Mouse (Mus musculus) midbrain, embryonic 15.5 days (tissue): ENCODE data around the gene Tmem231. TPM values are rescaled to one million over a fixed set of nuclear protein-coding genes. Genes with fewer than 3 reads are reported as not detected.
"Not testable (repeated sequence)": the region's sequence is repeated elsewhere in the genome, so short reads cannot be mapped to it uniquely, and the experiment has no call there.

Experiments
- ATAC-seq: fragments of 200-750 bp; cut with Nextera tagmentation; replicated peaks from 2 replicates; pipeline ENCODE4 v1.8.0; 2017; ENCODE audit warnings: moderate TSS enrichment
- H3K27ac ChIP-seq: fragments of 300-500 bp; sonication (generic); 2 replicates; pipeline ENCODE4 v1.5.1; 2015; ENCODE audit warnings: mild to moderate bottlenecking, inconsistent platforms
- H3K27me3 ChIP-seq: fragments of 300-500 bp; sonication (generic); replicated peaks from 2 replicates; pipeline ENCODE4 v1.6.1; 2015; ENCODE audit warnings: inconsistent platforms
- H3K36me3 ChIP-seq: fragments of 300-500 bp; sonication (generic); replicated peaks from 2 replicates; pipeline ENCODE4 v1.6.1; 2015; ENCODE audit warnings: inconsistent platforms
- H3K4me1 ChIP-seq: fragments of 300-500 bp; sonication (generic); 2 replicates; pipeline ENCODE4 v1.6.1; 2015; ENCODE audit warnings: inconsistent platforms
- H3K4me2 ChIP-seq: fragments of 300-500 bp; sonication (generic); 2 replicates; pipeline ENCODE4 v1.6.1; 2015; ENCODE audit warnings: inconsistent platforms, mild to moderate bottlenecking, moderate library complexity
- H3K4me3 ChIP-seq: fragments of 300-500 bp; sonication (generic); 2 replicates; pipeline ENCODE4 v1.5.1; 2015; ENCODE audit warnings: mild to moderate bottlenecking, inconsistent platforms
- H3K9ac ChIP-seq: fragments of 300-500 bp; sonication (generic); 2 replicates; pipeline ENCODE4 v1.6.1; 2015; ENCODE audit warnings: mild to moderate bottlenecking, inconsistent platforms
- H3K9me3 ChIP-seq: fragments of 300-500 bp; sonication (generic); 2 replicates; pipeline ENCODE4 v1.6.1; 2016; ENCODE audit warnings: inconsistent platforms
- WGBS: fragments of 180-500 bp; shearing (Covaris S2); methylation state at CpG from one replicate; pipeline ENCODE4 v1.1.7; 2015; ENCODE audit warnings: mixed read lengths; 5-methylcytosine and 5-hydroxymethylcytosine counted together
- polyA plus RNA-seq: library from polyadenylated mRNA; unstranded; fragments of >200 nt; fragmentation: Nextera tagmentation; extraction: Ambion mirVana; gene quantifications from 2 replicates; pipeline ENCODE4 v1.2.1, GENCODE M21; 2015

Tmem231 gene
- polyA plus RNA-seq, 1 experiment from 2014 or later, result 20.5 TPM

DNA sequence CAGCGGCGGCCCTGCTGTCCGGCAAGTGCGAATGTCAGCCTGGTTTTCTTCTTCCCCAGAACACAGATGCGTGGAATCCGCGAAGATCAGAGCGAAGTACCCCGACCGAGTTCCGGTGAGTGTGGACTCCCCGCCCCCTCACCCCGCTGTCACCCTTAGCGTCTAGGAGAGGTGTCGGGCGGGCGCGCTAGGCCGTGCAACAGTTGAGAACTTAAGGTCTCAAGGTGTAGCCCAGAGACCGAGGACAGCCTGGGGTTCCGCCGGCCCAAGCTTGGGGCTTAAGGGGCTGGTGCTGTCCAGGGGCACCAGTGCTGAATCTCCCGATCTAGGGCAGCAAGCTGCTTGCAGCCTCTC lies 7.4 kb upstream of the Tmem231 start:
- Histone ChIP-seq H3K27me3 (no peaks in the 10 kb centered on the region), H3K9me3 (no peaks in the 10 kb centered on the region), H3K27ac (peak overlapping the region; percentile 76), H3K4me1 (peaks cover 22% of the 10 kb centered on the region), H3K9ac (peak overlapping the region; percentile 77), H3K4me3 (peak overlapping the region; percentile 89), H3K4me2 (peak overlapping the region; percentile 99), H3K36me3 (peaks cover 20% of the 10 kb centered on the region)
- ATAC-seq, result peak; percentile 29
- under 1% methylated on average over 21 of the region's 23 CpGs for WGBS

DNA sequence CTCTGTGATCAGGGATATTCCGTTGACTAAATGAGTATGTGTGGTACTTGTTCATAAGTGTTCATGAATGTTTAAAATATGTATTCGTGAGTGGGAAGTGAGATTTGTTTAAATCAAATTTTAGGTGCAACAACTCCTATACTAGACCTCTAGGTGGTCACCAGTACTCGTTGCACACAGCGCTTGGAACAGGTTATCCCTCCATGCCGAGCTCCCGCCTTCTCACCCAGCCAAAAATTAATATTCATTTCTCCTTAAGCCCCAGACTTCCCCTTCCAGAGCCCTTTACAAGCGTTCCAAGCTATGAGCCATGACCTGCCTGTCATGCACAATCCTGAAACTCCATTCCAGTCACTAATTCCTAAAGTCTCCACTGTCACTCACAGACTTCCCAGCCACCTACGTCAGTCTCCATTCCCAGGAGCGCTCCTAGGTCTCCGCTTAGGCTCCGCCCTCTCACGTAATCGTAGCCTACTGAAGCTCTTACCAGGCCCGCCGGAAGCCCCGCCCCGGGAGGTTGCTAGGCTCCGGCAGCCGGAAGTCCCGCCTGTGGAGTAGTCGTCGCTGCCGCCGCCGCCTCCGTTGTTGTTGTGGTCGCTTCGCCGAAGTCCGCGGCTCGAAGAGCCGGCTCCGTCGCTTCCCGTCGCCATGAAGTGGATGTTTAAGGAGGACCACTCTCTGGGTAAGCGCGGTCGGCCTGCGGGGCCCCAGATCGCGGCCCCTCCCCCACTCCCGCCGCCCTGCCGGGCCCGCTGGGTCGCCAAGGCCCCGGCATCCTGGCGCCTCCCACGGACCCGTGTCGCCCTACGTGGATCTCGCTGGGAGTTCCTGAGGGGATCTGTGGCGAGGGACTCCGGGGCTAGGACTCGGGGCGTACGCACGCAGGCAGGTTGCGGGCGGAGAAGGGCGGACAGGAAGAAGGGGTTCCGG lies 6.8 kb upstream of the Tmem231 start, which contains the start of gene Gabarapl2:
Gene Gabarapl2 (plus strand): TSS at position 533 of the 930 bp plus-strand sequence.
- Histone ChIP-seq H3K4me2 (peak within 1 kb of the TSS; percentile 99), H3K27me3 (no peaks in the 10 kb centered on the region), H3K36me3 (peaks cover 19% of the 10 kb centered on the region), H3K4me3 (peak within 1 kb of the TSS; percentile 89), H3K4me1 (peaks cover 22% of the 10 kb centered on the region), H3K27ac (peak within 1 kb of the TSS; percentile 76), H3K9me3 (no peaks in the 10 kb centered on the region), H3K9ac (peak within 1 kb of the TSS; percentile 77)
- under 1% methylated on average over 65 of the region's 65 CpGs for WGBS
- peak; percentile 99 for ATAC-seq

DNA sequence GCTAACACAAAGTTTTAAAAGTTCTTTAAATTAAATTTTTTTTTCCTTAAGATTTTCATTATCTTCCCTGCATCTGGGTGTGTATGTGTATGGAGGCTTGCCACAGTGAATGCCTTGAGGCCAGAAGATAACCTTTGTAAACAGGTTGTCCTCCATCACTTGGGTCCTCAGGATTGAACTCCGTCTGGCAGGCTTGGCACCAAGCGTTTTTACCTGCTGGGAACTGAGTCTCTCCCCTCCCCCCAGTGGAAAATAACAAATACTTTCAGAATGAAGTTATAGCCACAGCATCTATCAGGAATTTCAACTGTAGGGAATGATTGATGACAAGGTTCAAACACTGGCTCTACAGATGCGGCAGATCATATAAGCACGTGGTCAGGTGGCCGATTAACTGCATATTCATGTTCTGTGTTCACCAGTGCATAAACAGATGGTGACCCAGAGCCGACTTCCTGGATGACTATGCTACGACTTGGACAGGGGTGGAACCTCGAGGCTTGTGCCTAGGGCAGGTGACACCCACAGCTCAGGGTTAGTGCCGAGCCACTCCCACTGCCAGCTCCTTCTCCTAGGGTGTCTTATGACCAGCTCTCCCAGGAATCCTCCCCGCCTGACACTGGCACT lies 5.9 kb upstream of the Tmem231 start:
- 7% methylated on average over 10 of the region's 10 CpGs for WGBS
- Histone ChIP-seq H3K27me3 (no peaks in the 10 kb centered on the region), H3K4me1 (peaks cover 22% of the 10 kb centered on the region), H3K9ac (peak overlapping the region; percentile 43), H3K27ac (peak overlapping the region; percentile 76), H3K9me3 (no peaks in the 10 kb centered on the region), H3K4me2 (peak overlapping the region; percentile 99), H3K4me3 (peak overlapping the region; percentile 89), H3K36me3 (peaks cover 13% of the 10 kb centered on the region)
- peak; percentile 66 for ATAC-seq

DNA sequence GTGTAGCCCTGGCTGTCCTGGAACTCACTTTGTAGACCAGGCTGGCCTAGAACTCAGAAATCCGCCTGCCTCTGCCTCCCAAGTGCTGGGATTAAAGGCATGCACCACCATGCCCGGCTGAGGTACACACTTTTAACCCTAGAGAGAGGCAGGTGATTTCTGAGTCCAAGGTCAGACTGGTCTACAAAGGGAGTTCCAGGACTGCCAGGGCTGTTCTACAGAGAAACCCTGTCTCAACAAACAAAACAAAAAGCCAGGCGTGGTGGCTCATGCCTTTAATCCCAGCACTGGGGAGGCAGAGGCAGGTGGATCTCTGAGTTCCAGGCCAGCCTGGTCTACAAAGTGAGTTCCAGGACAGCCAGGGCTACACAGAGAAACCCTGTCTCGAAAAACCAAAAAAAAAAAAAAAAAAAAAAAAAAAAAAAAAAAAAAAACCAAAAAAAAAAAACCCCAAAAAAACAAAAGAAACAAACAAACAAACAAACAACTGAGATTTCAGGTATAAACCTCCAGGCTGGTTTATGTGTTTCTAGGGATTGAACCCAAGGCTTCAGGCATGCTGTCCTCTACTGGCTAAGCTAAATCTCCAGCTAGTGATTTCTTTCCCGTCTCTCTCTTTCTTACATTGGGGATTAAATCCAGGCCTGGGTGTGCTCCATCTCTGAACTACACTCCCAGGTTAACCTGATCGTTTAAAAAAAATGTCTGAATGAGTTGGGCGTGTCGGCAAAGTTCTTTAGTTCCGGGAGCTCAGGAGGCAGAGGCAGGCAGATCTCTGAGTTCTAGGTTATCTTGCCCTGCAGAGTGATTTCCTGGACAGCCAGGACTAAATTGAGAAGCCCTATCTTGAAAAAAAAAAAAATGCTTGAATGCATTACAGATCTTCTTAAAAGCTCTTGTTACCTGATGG lies 4.7 kb upstream of the Tmem231 start:
- not testable (repeated sequence) for H3K9ac ChIP-seq, ATAC-seq, H3K27ac ChIP-seq, H3K27me3 ChIP-seq, H3K36me3 ChIP-seq, H3K4me2 ChIP-seq, H3K4me3 ChIP-seq, H3K9me3 ChIP-seq
- 87% methylated on average over 9 of the region's 9 CpGs for WGBS
- peaks cover 22% of the 10 kb centered on the region for H3K4me1 ChIP-seq

DNA sequence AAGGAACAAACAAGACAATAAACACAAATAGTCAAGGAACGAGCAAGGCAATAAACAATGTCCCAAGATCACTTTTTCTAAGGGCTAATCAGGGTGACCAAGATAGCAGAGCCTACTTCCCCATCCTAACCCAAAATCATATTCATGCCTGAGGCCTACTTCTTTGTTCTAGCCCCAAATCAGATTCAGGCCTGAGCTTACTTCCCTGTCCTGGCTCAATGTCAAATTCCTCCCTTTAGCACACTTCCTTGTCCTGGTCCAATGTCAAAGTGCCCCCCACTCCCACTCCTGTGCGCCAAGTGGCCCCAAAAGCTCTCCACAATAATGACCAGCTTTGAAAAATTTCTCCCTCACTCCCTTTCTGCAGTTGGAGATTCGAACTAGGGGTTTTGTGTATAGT lies 3.5 kb upstream of the Tmem231 start:
- H3K9me3 ChIP-seq, result no peaks in the 10 kb centered on the region
- peaks cover 29% of the 10 kb centered on the region for H3K4me1 ChIP-seq
- WGBS, result 68% methylated on average over 3 of the region's 3 CpGs
- no peak overlapping the region for H3K27ac ChIP-seq
- H3K4me2 ChIP-seq, result no peak overlapping the region
- H3K27me3 ChIP-seq, result no peaks in the 10 kb centered on the region
- H3K4me3 ChIP-seq, result no peak overlapping the region
- H3K36me3 ChIP-seq, result no peaks in the 10 kb centered on the region
- H3K9ac ChIP-seq, result no peak overlapping the region
- no peak for ATAC-seq

DNA sequence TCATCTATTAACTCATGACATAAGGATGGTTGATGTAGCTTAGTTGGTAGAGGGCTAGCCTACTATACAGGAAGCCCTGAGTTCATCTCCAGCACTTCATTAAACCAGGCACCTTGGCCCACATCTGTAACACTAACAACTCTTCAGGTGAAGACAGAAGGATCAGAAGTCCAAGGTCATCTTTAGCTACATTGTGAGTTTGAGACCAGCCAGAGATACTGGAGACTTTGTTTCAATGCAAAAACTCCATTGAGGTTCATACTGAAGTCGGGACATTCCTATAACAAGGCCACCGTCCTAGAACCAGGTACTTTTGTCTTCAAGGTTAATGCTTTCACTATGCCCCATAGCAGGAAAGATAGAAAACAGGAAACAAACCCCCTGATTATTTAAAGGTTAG lies 520 bp upstream of the Tmem231 start:
- H3K4me1 ChIP-seq, result peaks cover 12% of the 10 kb centered on the region
- H3K4me3 ChIP-seq, result no peak overlapping the region
- H3K27me3 ChIP-seq, result no peaks in the 10 kb centered on the region
- no peaks in the 10 kb centered on the region for H3K36me3 ChIP-seq
- ATAC-seq, result 0 out of 2 replicates have a peak, but pooled peaks have one; percentile 5
- WGBS, result 86% methylated on average over 2 of the region's 2 CpGs
- H3K4me2 ChIP-seq, result peak overlapping the region; percentile 87; the same call in 1 of the 2 replicates
- H3K27ac ChIP-seq, result peak overlapping the region; percentile 94; the same call in 1 of the 2 replicates
- H3K9me3 ChIP-seq, result no peaks in the 10 kb centered on the region
- no peak overlapping the region for H3K9ac ChIP-seq

DNA sequence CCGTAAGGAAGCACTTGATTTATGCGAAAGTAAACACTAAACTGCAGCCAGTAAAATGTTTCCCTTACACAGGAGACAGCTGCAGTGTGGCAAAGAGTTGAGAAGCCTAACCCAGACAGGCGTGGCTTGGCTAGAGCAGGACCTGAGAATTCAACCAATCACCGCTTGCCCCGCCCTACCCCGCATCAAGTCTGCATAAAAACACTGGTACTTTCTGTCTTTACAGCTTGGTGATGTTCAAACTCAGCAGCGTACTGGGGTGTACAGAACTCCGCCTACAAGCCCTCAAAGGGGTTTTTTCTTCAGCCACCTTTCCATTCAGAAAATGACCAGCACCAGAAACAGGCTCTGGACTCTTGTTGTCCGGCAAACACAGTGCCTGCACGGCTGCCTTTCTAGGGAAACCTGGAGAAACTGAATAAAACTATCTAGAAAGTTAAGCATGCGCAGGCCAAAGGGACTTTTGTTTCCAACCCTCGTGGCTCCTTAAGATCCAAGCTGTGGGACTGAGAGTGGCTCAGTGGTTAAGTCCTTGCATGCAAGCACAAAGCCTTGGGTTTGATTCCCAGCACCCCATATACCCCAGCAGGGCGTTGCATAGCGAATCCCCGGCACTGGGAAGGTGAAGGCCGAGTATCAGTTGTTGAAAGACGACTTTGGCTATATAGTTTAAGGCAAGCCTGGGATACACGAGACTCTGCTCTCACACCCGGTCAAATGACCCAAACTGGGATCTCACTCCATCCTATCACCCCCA lies 923 bp downstream of the Tmem231 start:
- Histone ChIP-seq H3K4me2 (peak overlapping the region; percentile 87), H3K4me1 (peaks cover 12% of the 10 kb centered on the region), H3K36me3 (no peaks in the 10 kb centered on the region), H3K9me3 (no peaks in the 10 kb centered on the region), H3K4me3 (peak overlapping the region; percentile 60), H3K9ac (peak overlapping the region; percentile 87), H3K27me3 (no peaks in the 10 kb centered on the region), H3K27ac (peak overlapping the region; percentile 94)
- no peak for ATAC-seq
- WGBS, result 28% methylated on average over 19 of the region's 19 CpGs

DNA sequence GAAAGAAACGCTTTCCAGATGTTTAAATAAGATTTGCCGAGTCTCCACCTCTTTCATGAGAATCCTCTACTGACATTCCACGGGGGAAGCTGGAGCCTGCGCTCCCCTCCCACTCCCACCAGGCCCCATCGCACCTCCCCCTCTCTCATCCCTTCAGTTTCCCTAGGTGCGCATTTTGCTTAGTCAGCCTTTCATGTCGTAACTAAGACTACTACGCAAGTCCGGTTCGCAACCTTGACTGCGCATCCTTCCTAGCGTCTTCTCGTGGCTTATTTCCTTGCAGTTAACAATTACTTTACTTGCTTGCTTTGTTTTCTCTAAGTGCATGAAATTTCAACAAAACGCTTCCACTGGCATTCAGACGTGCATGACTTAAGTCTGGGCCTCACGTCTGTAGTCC lies 2.0 kb downstream of the Tmem231 start:
- Histone ChIP-seq H3K27ac (no peak overlapping the region), H3K9ac (no peak overlapping the region), H3K9me3 (no peaks in the 10 kb centered on the region), H3K4me2 (no peak overlapping the region), H3K27me3 (no peaks in the 10 kb centered on the region), H3K4me1 (peaks cover 12% of the 10 kb centered on the region), H3K4me3 (no peak overlapping the region), H3K36me3 (no peaks in the 10 kb centered on the region)
- 79% methylated on average over 16 of the region's 16 CpGs for WGBS
- no peak for ATAC-seq

DNA sequence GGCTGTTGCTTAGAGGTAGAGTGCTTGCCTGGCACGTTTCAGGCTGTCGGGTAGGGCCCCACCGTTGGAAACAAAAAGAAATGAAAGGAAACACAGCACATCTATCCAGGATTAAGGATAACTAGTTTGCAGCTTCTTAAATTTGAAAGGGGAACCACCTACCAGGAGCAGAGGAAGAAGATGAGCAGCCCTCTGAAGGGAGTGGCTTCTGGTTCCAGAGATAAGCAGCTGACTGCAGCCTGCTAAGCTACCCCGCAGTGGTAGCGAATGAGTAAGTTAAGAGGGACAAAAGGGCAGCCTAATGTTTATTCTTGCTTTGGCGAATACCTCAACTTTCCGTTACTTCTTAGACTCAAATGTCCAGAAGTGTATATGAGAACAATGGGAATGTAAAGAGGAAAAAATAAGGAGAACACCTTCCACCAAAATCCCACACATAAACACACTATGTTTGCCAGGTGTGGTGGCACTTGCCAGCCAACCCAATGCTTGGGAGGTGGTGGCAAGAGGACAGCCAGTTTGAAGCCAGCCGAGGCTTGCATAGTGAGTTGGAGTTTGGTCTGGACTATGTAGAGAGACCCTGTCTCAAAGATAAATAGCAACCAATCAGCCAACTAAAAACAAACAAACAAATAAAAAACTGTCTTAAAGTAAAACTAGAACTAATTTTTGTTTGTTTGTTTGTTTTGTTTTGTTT lies 3.9 kb downstream of the Tmem231 start:
- Histone ChIP-seq H3K9me3 (no peaks in the 10 kb centered on the region), H3K27me3 (no peaks in the 10 kb centered on the region), H3K27ac (no peak overlapping the region), H3K4me1 (peaks cover 12% of the 10 kb centered on the region), H3K4me3 (no peak overlapping the region), H3K4me2 (no peak overlapping the region), H3K9ac (no peak overlapping the region), H3K36me3 (no peaks in the 10 kb centered on the region)
- 73% methylated on average over 8 of the region's 8 CpGs for WGBS
- ATAC-seq, result no peak

DNA sequence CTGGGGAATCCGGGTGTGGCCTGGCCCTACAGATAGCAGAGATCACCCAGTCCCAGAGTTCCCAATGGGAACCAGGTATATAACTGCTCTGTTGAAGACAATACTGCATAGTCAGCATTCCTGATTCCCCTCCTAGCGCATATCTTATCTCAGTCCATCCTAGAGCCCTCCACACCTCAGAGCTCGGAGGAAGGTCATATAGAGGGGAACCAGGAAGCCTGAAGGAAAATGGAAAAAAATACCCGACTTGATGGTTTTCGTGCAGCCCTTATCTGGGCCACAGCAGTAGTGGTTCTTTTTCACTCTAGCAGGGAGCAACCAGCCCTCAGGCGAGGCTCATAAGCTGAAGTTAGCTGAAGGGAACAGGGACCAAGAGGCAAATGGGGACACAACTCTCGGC lies 8.7 kb downstream of the Tmem231 start:
- WGBS, result 87% methylated on average over 7 of the region's 7 CpGs
- Histone ChIP-seq H3K4me1 (no peaks in the 10 kb centered on the region), H3K36me3 (no peaks in the 10 kb centered on the region), H3K4me2 (no peak overlapping the region), H3K27ac (no peak overlapping the region), H3K27me3 (no peaks in the 10 kb centered on the region), H3K9ac (no peak overlapping the region), H3K4me3 (no peak overlapping the region), H3K9me3 (no peaks in the 10 kb centered on the region)
- no peak for ATAC-seq

DNA sequence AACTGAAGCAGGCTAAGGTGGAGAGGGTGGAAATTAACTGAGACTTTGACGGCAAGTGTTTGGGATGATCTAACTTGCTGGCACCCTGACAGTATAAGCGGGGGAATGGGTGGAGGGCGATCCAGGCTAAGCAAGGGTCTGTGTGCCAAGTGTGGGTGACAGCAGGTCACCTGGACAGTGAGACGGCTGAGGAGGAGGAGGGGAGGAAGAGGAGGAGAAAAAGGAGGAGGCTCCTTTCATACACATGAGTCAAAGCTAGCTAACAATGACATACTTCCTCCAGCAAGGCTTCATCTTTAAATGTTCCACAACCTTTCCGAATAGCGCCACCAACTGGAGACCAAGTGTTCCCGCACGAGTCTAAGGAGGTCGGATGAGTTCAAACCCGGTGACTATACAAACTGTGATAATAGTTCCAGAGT lies 10.3 kb downstream of the Tmem231 start:
- ATAC-seq, result no peak
- no peaks in the 10 kb centered on the region for H3K36me3 ChIP-seq
- no peak overlapping the region for H3K4me2 ChIP-seq
- no peaks in the 10 kb centered on the region for H3K9me3 ChIP-seq
- H3K27ac ChIP-seq, result no peak overlapping the region
- no peaks in the 10 kb centered on the region for H3K27me3 ChIP-seq
- 33% methylated on average over 10 of the region's 10 CpGs for WGBS
- no peak overlapping the region for H3K9ac ChIP-seq
- no peak overlapping the region for H3K4me3 ChIP-seq
- H3K4me1 ChIP-seq, result no peaks in the 10 kb centered on the region
